Mouse (Mus musculus): Measurements from ENCODE around the gene Muc4. TPM values are rescaled to one million over a fixed set of nuclear protein-coding genes. Genes with fewer than 3 reads are reported as not detected.

The Muc4 gene
- polyA plus RNA-seq, 1 experiment from 2014 or later: 0.41 TPM

GRCm38 (mm10) chr16:32766904-32767303, 31.2 kb downstream of the Muc4 start:
- 77% methylated on average over 7 of the region's 7 CpGs for WGBS
- Histone ChIP-seq H3K4me2 (no peak overlapping the region), H3K27ac (ENCODE audit: low read depth, low read length) (no peak overlapping the region), H3K27me3 (replicated peaks; ENCODE audit: control insufficient read depth, insufficient read depth, low read length) (no peaks in the 10 kb centered on the region), H3K9me3 (ENCODE audit: control insufficient read depth, low read length) (no peaks in the 10 kb centered on the region), H3K4me3 (ENCODE audit: low read depth, low read length) (no peak overlapping the region), H3K36me3 (ENCODE audit: control insufficient read depth, insufficient read depth, low read length) (no peaks in the 10 kb centered on the region), H3K4me1 (replicated peaks; ENCODE audit: control insufficient read depth, insufficient read depth, low read length) (peaks cover 3% of the 10 kb centered on the region; the same call in 1 of the 2 replicates), H3K9ac (ENCODE audit: low read depth, low read length) (no peak overlapping the region)
- ATAC-seq (replicated peaks; ENCODE audit: low FRiP score) (no peak), DNase-seq (ENCODE audit: low spot score) (no peak)

GRCm38 (mm10) chr16:32776676-32777075, 41.0 kb downstream of the Muc4 start:
- Histone ChIP-seq H3K27me3 (replicated peaks; ENCODE audit: control insufficient read depth, insufficient read depth, low read length) (0 out of 2 replicates have a peak, but pooled peaks cover under 1% of the 10 kb centered on the region), H3K9me3 (ENCODE audit: control insufficient read depth, low read length) (no peaks in the 10 kb centered on the region), H3K36me3 (ENCODE audit: control insufficient read depth, insufficient read depth, low read length) (no peaks in the 10 kb centered on the region), H3K4me3 (ENCODE audit: low read depth, low read length) (no peak overlapping the region), H3K4me1 (replicated peaks; ENCODE audit: control insufficient read depth, insufficient read depth, low read length) (no peaks in the 10 kb centered on the region), H3K9ac (ENCODE audit: low read depth, low read length) (no peak overlapping the region), H3K27ac (ENCODE audit: low read depth, low read length) (no peak overlapping the region), H3K4me2 (no peak overlapping the region)
- no peak for ATAC-seq (replicated peaks; ENCODE audit: low FRiP score)
- WGBS: 58% methylated on average over 10 of the region's 10 CpGs
- DNase-seq (ENCODE audit: low spot score): no peak

GRCm38 (mm10) chr16:32778956-32779355, 43.3 kb downstream of the Muc4 start:
- WGBS: 43% methylated on average over 8 of the region's 8 CpGs
- H3K4me2 ChIP-seq: no peak overlapping the region

GRCm38 (mm10) chr16:32783324-32784062, 47.8 kb downstream of the Muc4 start:
- H3K9ac ChIP-seq (ENCODE audit: low read depth, low read length): no peak overlapping the region
- no peak for DNase-seq (ENCODE audit: low spot score)
- H3K4me2 ChIP-seq: no peak overlapping the region
- H3K9me3 ChIP-seq (ENCODE audit: control insufficient read depth, low read length): peaks cover 2% of the 10 kb centered on the region; the same call in 1 of the 2 replicates
- no peak overlapping the region for H3K27ac ChIP-seq (ENCODE audit: low read depth, low read length)
- 0 out of 2 replicates have a peak, but pooled peaks cover 2% of the 10 kb centered on the region for H3K27me3 ChIP-seq (replicated peaks; ENCODE audit: control insufficient read depth, insufficient read depth, low read length)
- H3K4me1 ChIP-seq (replicated peaks; ENCODE audit: control insufficient read depth, insufficient read depth, low read length): no peaks in the 10 kb centered on the region
- 62% methylated on average over 5 of the region's 5 CpGs for WGBS
- no peak overlapping the region for H3K4me3 ChIP-seq (ENCODE audit: low read depth, low read length)
- H3K36me3 ChIP-seq (ENCODE audit: control insufficient read depth, insufficient read depth, low read length): no peaks in the 10 kb centered on the region
- ATAC-seq (replicated peaks; ENCODE audit: low FRiP score): no peak

More at GRCm38 (mm10) chr16:32778956-32779355, 43.3 kb downstream of the Muc4 start:
- H3K27me3 ChIP-seq (replicated peaks; ENCODE audit: control insufficient read depth, insufficient read depth, low read length): 0 out of 2 replicates have a peak, but pooled peaks cover 2% of the 10 kb centered on the region
- DNase-seq (ENCODE audit: low spot score) (no peak), ATAC-seq (replicated peaks; ENCODE audit: low FRiP score) (no peak)
- no peaks in the 10 kb centered on the region for H3K4me1 ChIP-seq (replicated peaks; ENCODE audit: control insufficient read depth, insufficient read depth, low read length)
- H3K9ac ChIP-seq (ENCODE audit: low read depth, low read length): no peak overlapping the region
- H3K36me3 ChIP-seq (ENCODE audit: control insufficient read depth, insufficient read depth, low read length): no peaks in the 10 kb centered on the region
- H3K9me3 ChIP-seq (ENCODE audit: control insufficient read depth, low read length): no peaks in the 10 kb centered on the region
- no peak overlapping the region for H3K27ac ChIP-seq (ENCODE audit: low read depth, low read length)
- no peak overlapping the region for H3K4me3 ChIP-seq (ENCODE audit: low read depth, low read length)

GRCm38 (mm10) chr16:32784840-32785239, 49.2 kb downstream of the Muc4 start:
- H3K4me2 ChIP-seq: no peak overlapping the region
- no peak for ATAC-seq (replicated peaks; ENCODE audit: low FRiP score)
- no peaks in the 10 kb centered on the region for H3K36me3 ChIP-seq (ENCODE audit: control insufficient read depth, insufficient read depth, low read length)
- DNase-seq (ENCODE audit: low spot score): no peak
- peaks cover 4% of the 10 kb centered on the region; the same call in 1 of the 2 replicates for H3K9me3 ChIP-seq (ENCODE audit: control insufficient read depth, low read length)
- no peaks in the 10 kb centered on the region for H3K4me1 ChIP-seq (replicated peaks; ENCODE audit: control insufficient read depth, insufficient read depth, low read length)
- no peak overlapping the region for H3K27ac ChIP-seq (ENCODE audit: low read depth, low read length)
- no peak overlapping the region for H3K4me3 ChIP-seq (ENCODE audit: low read depth, low read length)
- WGBS: 83% methylated on average over 13 of the region's 13 CpGs
- H3K27me3 ChIP-seq (replicated peaks; ENCODE audit: control insufficient read depth, insufficient read depth, low read length): 0 out of 2 replicates have a peak, but pooled peaks cover 2% of the 10 kb centered on the region
- H3K9ac ChIP-seq (ENCODE audit: low read depth, low read length): no peak overlapping the region

GRCm38 (mm10) chr16:32790056-32790455, 54.4 kb downstream of the Muc4 start:
- ATAC-seq (replicated peaks; ENCODE audit: low FRiP score): no peak
- no peaks in the 10 kb centered on the region for H3K4me1 ChIP-seq (replicated peaks; ENCODE audit: control insufficient read depth, insufficient read depth, low read length)
- 79% methylated on average over 5 of the region's 5 CpGs for WGBS

GRCm38 (mm10) chr16:32795177-32795576, 59.5 kb downstream of the Muc4 start:
- DNase-seq (ENCODE audit: low spot score): no peak
- peaks cover 8% of the 10 kb centered on the region for H3K27me3 ChIP-seq (replicated peaks; ENCODE audit: control insufficient read depth, insufficient read depth, low read length)
- no peak overlapping the region for H3K4me3 ChIP-seq (ENCODE audit: low read depth, low read length)
- no peak for ATAC-seq (replicated peaks; ENCODE audit: low FRiP score)
- no peaks in the 10 kb centered on the region for H3K4me1 ChIP-seq (replicated peaks; ENCODE audit: control insufficient read depth, insufficient read depth, low read length)
- H3K9me3 ChIP-seq (ENCODE audit: control insufficient read depth, low read length): no peaks in the 10 kb centered on the region
- H3K27ac ChIP-seq (ENCODE audit: low read depth, low read length): no peak overlapping the region
- 43% methylated on average over 1 of the region's 1 CpGs for WGBS
- H3K36me3 ChIP-seq (ENCODE audit: control insufficient read depth, insufficient read depth, low read length): no peaks in the 10 kb centered on the region
- no peak overlapping the region for H3K4me2 ChIP-seq
- no peak overlapping the region for H3K9ac ChIP-seq (ENCODE audit: low read depth, low read length)

More at GRCm38 (mm10) chr16:32790056-32790455, 54.4 kb downstream of the Muc4 start:
- Histone ChIP-seq H3K9ac (ENCODE audit: low read depth, low read length) (no peak overlapping the region), H3K4me2 (no peak overlapping the region), H3K36me3 (ENCODE audit: control insufficient read depth, insufficient read depth, low read length) (no peaks in the 10 kb centered on the region), H3K9me3 (ENCODE audit: control insufficient read depth, low read length) (peaks cover 4% of the 10 kb centered on the region; the same call in 1 of the 2 replicates), H3K4me3 (ENCODE audit: low read depth, low read length) (no peak overlapping the region), H3K27ac (ENCODE audit: low read depth, low read length) (no peak overlapping the region), H3K27me3 (replicated peaks; ENCODE audit: control insufficient read depth, insufficient read depth, low read length) (peaks cover 4% of the 10 kb centered on the region; the same call in 1 of the 2 replicates)
- DNase-seq (ENCODE audit: low spot score): no peak

- WGBS: 77% methylated on average over 14 of the region's 14 CpGs
Observed at GRCm38 (mm10) chr16:32796676-32797425, 61.2 kb downstream of the Muc4 start.

More at GRCm38 (mm10) chr16:32796676-32797425, 61.2 kb downstream of the Muc4 start:
- Histone ChIP-seq H3K36me3 (ENCODE audit: control insufficient read depth, insufficient read depth, low read length) (no peaks in the 10 kb centered on the region), H3K9me3 (ENCODE audit: control insufficient read depth, low read length) (no peaks in the 10 kb centered on the region), H3K27ac (ENCODE audit: low read depth, low read length) (no peak overlapping the region), H3K27me3 (replicated peaks; ENCODE audit: control insufficient read depth, insufficient read depth, low read length) (peaks cover 8% of the 10 kb centered on the region), H3K4me3 (ENCODE audit: low read depth, low read length) (no peak overlapping the region), H3K9ac (ENCODE audit: low read depth, low read length) (no peak overlapping the region), H3K4me2 (no peak overlapping the region), H3K4me1 (replicated peaks; ENCODE audit: control insufficient read depth, insufficient read depth, low read length) (no peaks in the 10 kb centered on the region)
- DNase-seq (ENCODE audit: low spot score) (no peak), ATAC-seq (replicated peaks; ENCODE audit: low FRiP score) (no peak)
